Mouse (Mus musculus) heart, postnatal 0 days (tissue): ENCODE results near the gene Foxp1.

Experiments
- CTCF ChIP-seq: IDR thresholded peaks from 2 replicates; pipeline ENCODE4 v1.5.1; 2016; ENCODE audit warnings: antibody characterized with exemption, control low read depth, low read depth
- EP300 ChIP-seq: IDR thresholded peaks from 2 replicates; pipeline ENCODE4 v1.6.1; 2016; ENCODE audit warnings: antibody characterized with exemption, low read depth

GRCm38 (mm10) chr6:99485217-99485883 is 37.2 kb downstream of the Foxp1 start:
- no peak for TF ChIP-seq EP300
- no peak for TF ChIP-seq CTCF
